Mouse (Mus musculus): ENCODE measurements at regions not wholly inside any gene's neighbourhood (a gene's known extent, or its start where the extent isn't known, plus 50 kb on each side); places are given as distances from the start of the nearest gene placed in this dataset.

DNA sequence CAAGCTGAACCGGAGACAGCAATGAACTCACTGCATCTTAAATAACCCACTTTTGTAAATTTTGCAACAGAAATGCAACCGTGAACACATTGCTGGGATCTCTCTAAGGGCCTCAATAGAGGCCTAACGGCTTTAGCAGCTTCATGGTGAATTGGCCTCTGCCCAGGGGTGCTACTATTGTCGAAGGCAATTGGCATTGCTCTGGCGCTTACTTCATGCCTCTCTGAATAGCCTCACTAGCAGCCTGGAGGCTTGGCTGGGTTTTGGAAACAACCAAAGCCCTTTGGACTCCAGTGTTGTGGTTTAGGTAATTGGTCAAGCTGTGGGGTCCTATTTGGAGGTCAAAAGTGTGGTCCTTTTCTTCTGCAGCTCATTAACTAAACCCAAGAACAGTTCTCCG, 382.3 kb downstream of the Mllt3 start:
- TF ChIP-seq CTCF (IDR thresholded peaks at IDR 0.05; ENCODE audit: insufficient read depth, low read length) (no peak), POLR2A (IDR thresholded peaks at IDR 0.05; ENCODE audit: borderline replicate concordance, extremely low read depth, low read depth, low read length) (no peak)

Measured in lung, adult 2 months (tissue).